Mouse (Mus musculus) CH12.LX (cell line): Measurements from ENCODE around the gene Cep170. TPM values are rescaled to one million over a fixed set of nuclear protein-coding genes. Genes with fewer than 3 reads are reported as not detected.
"Not testable (repeated sequence)": the region's sequence is repeated elsewhere in the genome, so short reads cannot be mapped to it uniquely, and the experiment has no call there.

Experiments
- DNase-seq: peaks from one replicate; pipeline ENCODE4 v3.0.0-alpha.2; 2013; ENCODE audit errors: extremely low read depth
- H3K27ac ChIP-seq: 2 replicates; pipeline ENCODE4 v1.5.1; 2012; ENCODE audit warnings: low read depth, mild to moderate bottlenecking, control low read depth, moderate library complexity; ENCODE audit not compliant: insufficient read depth
- H3K27me3 ChIP-seq: replicated peaks from 2 replicates; pipeline ENCODE3; 2012; ENCODE audit warnings: inconsistent platforms
- H3K36me3 ChIP-seq, 2 experiments: replicated peaks in 1 of 2; 2 replicates each; pipeline versions ENCODE3 to v1.6.1; 2012; ENCODE audit warnings: inconsistent platforms in 1 of 2, low read length in 1 of 2, mild to moderate bottlenecking in 1 of 2, mixed read lengths in 1 of 2, moderate library complexity in 1 of 2; ENCODE audit not compliant: control insufficient read depth in 1 of 2, insufficient read depth in 1 of 2
- H3K4me1 ChIP-seq, 2 experiments: 2 replicates each; pipeline ENCODE4 v1.6.1; 2012; ENCODE audit warnings: inconsistent platforms in 1 of 2, moderate library complexity in 1 of 2; ENCODE audit not compliant: insufficient read depth in 2 of 2, control insufficient read depth in 1 of 2
- H3K4me2 ChIP-seq: 2 replicates; pipeline ENCODE4 v1.6.1; 2012; ENCODE audit warnings: low read depth, mild to moderate bottlenecking, control low read depth; ENCODE audit not compliant: poor library complexity, insufficient read depth, severe bottlenecking
- H3K4me3 ChIP-seq, 3 experiments: fragments of 150-350 bp in 1 of 3; sonication (generic) in 1 of 3; replicated peaks in 1 of 3; 2 replicates each; pipeline versions ENCODE3 to v1.5.1; 2011 to 2012; ENCODE audit warnings: low read depth in 2 of 3, low read length in 2 of 3, mild to moderate bottlenecking in 2 of 3, moderate library complexity in 2 of 3, control low read depth in 1 of 3, improper control_type of control experiment in 1 of 3, inconsistent platforms in 1 of 3, mixed read lengths in 1 of 3; ENCODE audit not compliant: poor library complexity in 1 of 3
- H3K79me2 ChIP-seq: replicated peaks from 2 replicates; pipeline ENCODE4 v1.6.1; 2012; ENCODE audit warnings: mild to moderate bottlenecking, moderate library complexity; ENCODE audit not compliant: control insufficient read depth, poor library complexity, insufficient read depth, severe bottlenecking; ENCODE audit errors: extremely low read depth
- H3K9ac ChIP-seq: 2 replicates; pipeline ENCODE4 v1.6.1; 2012; ENCODE audit warnings: low read depth, mild to moderate bottlenecking, control low read depth, moderate library complexity; ENCODE audit not compliant: insufficient read depth
- H3K9me3 ChIP-seq: replicated peaks from 2 replicates; pipeline ENCODE3; 2012; ENCODE audit warnings: low read length, inconsistent platforms, mixed read lengths
- CHD1 ChIP-seq: IDR thresholded peaks from 2 replicates; pipeline ENCODE4 v1.6.1; 2012; ENCODE audit warnings: low read depth, low read length, improper control_type of control experiment, inconsistent platforms
- E2F4 ChIP-seq: IDR thresholded peaks from 2 replicates; pipeline ENCODE4 v1.6.1; 2011; ENCODE audit warnings: low read depth, low read length, improper control_type of control experiment; ENCODE audit not compliant: insufficient replicate concordance
- GABPA ChIP-seq: IDR thresholded peaks from 2 replicates; pipeline ENCODE4 v1.6.1; 2012; ENCODE audit warnings: low read depth, low read length, improper control_type of control experiment, inconsistent platforms; ENCODE audit not compliant: insufficient replicate concordance
- IRF4 ChIP-seq: IDR thresholded peaks from 2 replicates; pipeline ENCODE4 v1.6.1; 2014; ENCODE audit warnings: low read depth, mild to moderate bottlenecking, inconsistent platforms, low read length, improper control_type of control experiment
- JUN ChIP-seq: IDR thresholded peaks from 2 replicates; pipeline ENCODE4 v1.6.1; 2011; ENCODE audit warnings: low read depth, mild to moderate bottlenecking, low read length, improper control_type of control experiment, moderate library complexity; ENCODE audit not compliant: insufficient read depth
- JUND ChIP-seq: conservative IDR thresholded peaks from 2 replicates; pipeline ENCODE4 v1.6.1; 2011; ENCODE audit warnings: low read depth, low read length, improper control_type of control experiment
- KAT2A ChIP-seq: IDR thresholded peaks from 2 replicates; pipeline ENCODE4 v1.6.1; 2012; ENCODE audit warnings: low read length, improper control_type of control experiment, inconsistent platforms; ENCODE audit not compliant: insufficient replicate concordance
- MAFK ChIP-seq: IDR thresholded peaks from 2 replicates; pipeline ENCODE4 v1.6.1; 2011; ENCODE audit warnings: low read length, improper control_type of control experiment; ENCODE audit not compliant: insufficient replicate concordance
- MAZ ChIP-seq: IDR thresholded peaks from 2 replicates; pipeline ENCODE4 v1.6.1; 2012; ENCODE audit warnings: low read depth, mild to moderate bottlenecking, inconsistent platforms, low read length, improper control_type of control experiment, moderate library complexity
- POLR2AphosphoS2 ChIP-seq: IDR thresholded peaks from 2 replicates; pipeline ENCODE4 v1.6.1; 2011; ENCODE audit warnings: low read depth, low read length, improper control_type of control experiment
- ZMIZ1 ChIP-seq: IDR thresholded peaks from 2 replicates; pipeline ENCODE4 v1.6.1; 2012; ENCODE audit warnings: low read depth, mild to moderate bottlenecking, inconsistent platforms, low read length, improper control_type of control experiment
- dilution Hi-C: fragments of 300-500 bp; cut with MboI; formaldehyde crosslinking; loops from 2 replicates; pipeline ENCODE4 v1.14.3; 2020; ENCODE audit warnings: low sequenced_read_pairs; ENCODE audit not compliant: extremely low pct_unique_long_range_greater_than_20kb, extremely low pct_ligation_motif_present
- in situ Hi-C: fragments of 300-500 bp; cut with MboI; formaldehyde crosslinking; loops from 3 replicates; pipeline ENCODE4 v1.14.3; 2019; ENCODE audit warnings: low sequenced_read_pairs, low pct_ligation_motif_present, low pct_unique_long_range_greater_than_20kb, mixed read lengths
- polyA plus RNA-seq: library from polyadenylated mRNA; unstranded; fragments of >175 nt; gene quantifications from 2 replicates; pipeline ENCODE4 v1.2.1, GENCODE M21; 2012; ENCODE audit warnings: low read depth; ENCODE audit not compliant: insufficient read length
- total RNA-seq, 2 experiments: library from RNA; depleted of rRNA; stranded (reverse); fragments of 300-350 nt in 1 of 2; fragments of >200 nt in 1 of 2; gene quantifications; 2 replicates each; pipeline ENCODE4 v1.2.3; 2012 to 2014

The Cep170 gene
- total and polyA plus RNA-seq, 3 experiments, result 14.8 to 16.6 (median 16.1) TPM

DNA sequence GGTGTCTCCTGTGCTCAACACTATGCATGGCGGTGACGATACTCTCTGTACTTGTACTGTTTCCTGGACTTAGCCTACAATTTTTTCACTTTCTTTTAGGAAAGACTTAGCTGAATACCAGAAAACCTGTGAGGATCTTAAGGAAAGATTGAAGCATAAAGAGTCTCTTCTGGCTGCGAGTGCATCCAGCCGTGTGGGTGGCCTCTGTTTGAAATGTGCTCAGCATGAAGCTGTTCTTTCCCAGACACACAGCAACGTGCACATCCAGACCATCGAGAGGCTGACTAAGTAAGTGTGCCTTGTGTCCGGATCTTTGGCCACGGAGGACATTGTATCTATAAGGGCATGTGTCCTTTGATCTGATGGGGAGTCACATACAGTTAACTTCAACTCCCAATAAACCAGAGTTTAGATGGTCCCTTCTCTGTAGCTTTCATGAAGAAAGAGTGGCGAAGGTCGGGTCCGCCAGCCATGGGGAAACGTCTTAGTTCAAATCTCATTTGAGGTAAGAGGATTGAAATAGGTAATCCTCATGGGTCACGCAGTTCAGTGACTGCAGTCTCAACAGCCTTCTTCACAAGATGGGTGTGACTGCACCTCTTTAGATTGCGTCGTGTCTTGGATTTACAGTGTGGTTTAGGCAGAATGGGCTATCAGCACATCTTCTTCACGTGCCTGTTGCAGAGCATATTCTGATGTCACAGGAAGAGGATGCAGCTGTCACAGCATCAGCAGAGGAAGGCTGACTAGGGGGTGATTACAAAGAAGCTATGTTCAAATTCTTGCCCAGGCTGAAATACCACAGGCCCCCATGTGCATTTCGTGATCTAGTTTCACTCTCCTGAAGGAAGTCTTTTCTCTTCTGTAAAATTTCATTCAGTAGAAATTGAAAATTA is 31.5 kb upstream of the Cep170 start:
- H3K9ac ChIP-seq, result no peak overlapping the region
- no peaks in the 10 kb centered on the region for H3K79me2 ChIP-seq
- H3K27ac ChIP-seq, result no peak overlapping the region
- H3K4me2 ChIP-seq, result no peak overlapping the region
- no peaks in the 10 kb centered on the region for H3K4me1 ChIP-seq
- no peak overlapping the region for H3K4me3 ChIP-seq
- peaks cover 45 to 72% of the 10 kb centered on the region in 2 experiments for H3K36me3 ChIP-seq
- no peaks in the 10 kb centered on the region for H3K9me3 ChIP-seq
- in situ Hi-C loops (no loop called here), dilution Hi-C loops (no loop called here)
- H3K27me3 ChIP-seq, result no peaks in the 10 kb centered on the region
- TF ChIP-seq MAZ (no peak), JUND (no peak), IRF4 (no peak), GABPA (no peak), CHD1 (no peak), MAFK (no peak), KAT2A (no peak), E2F4 (no peak), JUN (no peak), POLR2AphosphoS2 (no peak), ZMIZ1 (no peak)
- DNase-seq, result no peak

DNA sequence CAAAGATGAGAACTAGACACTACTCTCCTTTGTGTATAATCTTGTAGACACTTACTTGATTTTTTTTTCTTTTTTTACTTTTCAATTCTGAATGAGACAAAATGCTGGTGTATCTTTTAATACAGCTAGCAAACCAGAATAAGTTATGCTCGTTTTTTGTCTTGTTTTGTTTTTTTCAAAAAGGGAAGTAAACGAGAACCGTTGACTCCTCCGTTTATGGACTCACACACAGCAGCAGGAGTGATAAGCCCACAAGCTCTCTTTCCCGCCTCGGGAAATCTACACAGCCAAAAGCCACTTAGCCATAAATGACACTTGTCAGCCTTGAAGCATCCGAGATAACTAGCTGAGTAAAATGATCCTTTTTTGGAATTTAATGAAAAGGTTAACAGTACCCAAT is 22.7 kb upstream of the Cep170 start:
- Histone ChIP-seq H3K4me2 (peak overlapping the region; percentile 69; the same call in 1 of the 2 replicates), H3K9ac (peak overlapping the region; percentile 56), H3K36me3 (peaks cover 24 to 48% of the 10 kb centered on the region in 2 experiments), H3K4me1 (peaks cover 0 to 10% of the 10 kb centered on the region in 2 experiments; a peak in 2 of 4 replicates)
- dilution Hi-C loops, H3K9me3 ChIP-seq, in situ Hi-C loops, DNase-seq, H3K4me3 ChIP-seq, H3K27ac ChIP-seq, H3K79me2 ChIP-seq, H3K27me3 ChIP-seq: not testable (repeated sequence)
